Mouse (Mus musculus): ENCODE results near the gene Rsph9. TPM values are rescaled to one million over a fixed set of nuclear protein-coding genes. Genes with fewer than 3 reads are reported as not detected.

Rsph9 gene
- polyA plus RNA-seq, 1 experiment from 2014 or later: 18.8 TPM

- 11% methylated on average over 12 of the region's 12 CpGs for WGBS
- Histone ChIP-seq H3K9ac (ENCODE audit: low read depth, low read length) (no peak overlapping the region), H3K4me2 (ENCODE audit: low read length) (0 out of 2 replicates have a peak overlapping the region, but pooled peaks have one; percentile 8), H3K27ac (no peak overlapping the region), H3K36me3 (ENCODE audit: insufficient read depth, low read length) (peaks cover 16% of the 10 kb centered on the region), H3K4me3 (replicated peaks; ENCODE audit: low read depth, low read length) (no peak overlapping the region), H3K4me1 (replicated peaks; ENCODE audit: insufficient read depth, low read length) (no peaks in the 10 kb centered on the region), H3K9me3 (replicated peaks; ENCODE audit: low read length) (no peaks in the 10 kb centered on the region), H3K27me3 (ENCODE audit: insufficient read depth, low read length) (no peaks in the 10 kb centered on the region)
- TF ChIP-seq CTCF (IDR thresholded peaks at IDR 0.05; ENCODE audit: low read depth): peak; percentile 92
- peak; percentile 84 for DNase-seq (ENCODE audit: low spot score)
- peak; percentile 80 for ATAC-seq (replicated peaks; ENCODE audit: low FRiP score, low read depth)
Measured at GRCm38 (mm10) chr17:46132058-46132718, 11.8 kb downstream of the Rsph9 start.

- Histone ChIP-seq H3K36me3 (ENCODE audit: insufficient read depth, low read length) (peaks cover 39% of the 10 kb centered on the region), H3K4me3 (replicated peaks; ENCODE audit: low read depth, low read length) (no peak overlapping the region), H3K27me3 (ENCODE audit: insufficient read depth, low read length) (no peaks in the 10 kb centered on the region), H3K4me2 (ENCODE audit: low read length) (no peak overlapping the region), H3K4me1 (replicated peaks; ENCODE audit: insufficient read depth, low read length) (no peaks in the 10 kb centered on the region; the same call in 1 of the 2 replicates), H3K9ac (ENCODE audit: low read depth, low read length) (no peak overlapping the region), H3K9me3 (replicated peaks; ENCODE audit: low read length) (no peaks in the 10 kb centered on the region), H3K27ac (no peak overlapping the region)
- WGBS: 63% methylated on average over 13 of the region's 13 CpGs
- DNase-seq (ENCODE audit: low spot score): peak; percentile 14
- no peak for TF ChIP-seq CTCF (IDR thresholded peaks at IDR 0.05; ENCODE audit: low read depth)
- ATAC-seq (replicated peaks; ENCODE audit: low FRiP score, low read depth): peak; percentile 21; the same call in 1 of the 2 replicates
Measured at GRCm38 (mm10) chr17:46129741-46130498, 14.1 kb downstream of the Rsph9 start.

DNA sequence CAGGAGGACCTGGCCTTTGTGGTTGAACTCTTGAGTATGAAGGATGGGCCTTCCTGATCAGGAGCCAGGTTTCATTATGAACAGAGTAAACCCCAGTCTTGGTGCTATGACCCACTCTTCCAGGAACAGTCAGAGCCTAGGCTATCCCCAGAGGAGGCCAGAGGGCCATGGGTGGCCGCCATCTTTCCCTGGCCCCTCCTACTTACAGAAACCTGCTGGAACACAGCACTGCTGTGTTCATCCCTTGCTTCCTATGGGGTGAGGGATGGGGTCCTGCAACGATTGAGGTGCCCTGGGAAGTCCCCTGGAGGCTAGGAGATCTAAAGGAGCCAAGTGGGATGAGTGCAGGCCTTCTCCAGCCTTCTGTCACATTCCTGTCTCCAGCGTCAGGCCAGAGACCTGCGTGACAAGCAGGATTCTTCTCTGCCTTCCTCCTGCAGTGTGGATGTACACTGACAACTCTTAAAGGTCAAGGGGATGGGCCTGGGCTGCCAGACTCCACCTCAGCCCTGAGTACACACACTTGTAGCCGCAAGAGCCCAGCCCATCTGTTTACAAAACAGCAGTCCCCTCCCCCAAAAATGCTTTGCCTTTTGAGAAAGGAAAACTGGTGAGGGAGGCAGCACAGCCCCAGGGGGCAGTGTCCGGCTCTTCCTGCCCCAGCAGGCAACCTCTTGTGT lies 16.1 kb downstream of the Rsph9 start:
- ATAC-seq (replicated peaks; ENCODE audit: low FRiP score, low read depth) (no peak), DNase-seq (ENCODE audit: low spot score) (no peak)
- 86% methylated on average over 6 of the region's 6 CpGs for WGBS
- Histone ChIP-seq H3K4me3 (replicated peaks; ENCODE audit: low read depth, low read length) (no peak overlapping the region), H3K4me2 (ENCODE audit: low read length) (no peak overlapping the region), H3K9me3 (replicated peaks; ENCODE audit: low read length) (no peaks in the 10 kb centered on the region), H3K27ac (no peak overlapping the region), H3K27me3 (ENCODE audit: insufficient read depth, low read length) (no peaks in the 10 kb centered on the region), H3K9ac (ENCODE audit: low read depth, low read length) (no peak overlapping the region), H3K36me3 (ENCODE audit: insufficient read depth, low read length) (peaks cover 50% of the 10 kb centered on the region), H3K4me1 (replicated peaks; ENCODE audit: insufficient read depth, low read length) (no peaks in the 10 kb centered on the region; the same call in 1 of the 2 replicates)
- no peak for TF ChIP-seq CTCF (IDR thresholded peaks at IDR 0.05; ENCODE audit: low read depth)

- ATAC-seq (replicated peaks; ENCODE audit: low FRiP score, low read depth): no peak
- Histone ChIP-seq H3K9ac (ENCODE audit: low read depth, low read length) (no peak overlapping the region), H3K27ac (peak overlapping the region; percentile 19; the same call in 1 of the 2 replicates)
Measured at GRCm38 (mm10) chr17:46126608-46127007, 17.4 kb downstream of the Rsph9 start.

GRCm38 (mm10) chr17:46123953-46124700 lies 19.9 kb downstream of the Rsph9 start:
- no peak for DNase-seq (ENCODE audit: low spot score)
- H3K27ac ChIP-seq: no peak overlapping the region
- 80% methylated on average over 12 of the region's 12 CpGs for WGBS
- ATAC-seq (replicated peaks; ENCODE audit: low FRiP score, low read depth): no peak
- H3K4me3 ChIP-seq (replicated peaks; ENCODE audit: low read depth, low read length): no peak overlapping the region
- no peak for TF ChIP-seq CTCF (IDR thresholded peaks at IDR 0.05; ENCODE audit: low read depth)
- no peaks in the 10 kb centered on the region; the same call in 1 of the 2 replicates for H3K4me1 ChIP-seq (replicated peaks; ENCODE audit: insufficient read depth, low read length)
- peaks cover 75% of the 10 kb centered on the region for H3K36me3 ChIP-seq (ENCODE audit: insufficient read depth, low read length)
- H3K9ac ChIP-seq (ENCODE audit: low read depth, low read length): no peak overlapping the region
- H3K27me3 ChIP-seq (ENCODE audit: insufficient read depth, low read length): no peaks in the 10 kb centered on the region
- H3K9me3 ChIP-seq (replicated peaks; ENCODE audit: low read length): no peaks in the 10 kb centered on the region
- no peak overlapping the region for H3K4me2 ChIP-seq (ENCODE audit: low read length)

More at GRCm38 (mm10) chr17:46126608-46127007, 17.4 kb downstream of the Rsph9 start:
- H3K9me3 ChIP-seq (replicated peaks; ENCODE audit: low read length): no peaks in the 10 kb centered on the region
- H3K4me2 ChIP-seq (ENCODE audit: low read length): no peak overlapping the region
- WGBS: 34% methylated on average over 6 of the region's 6 CpGs
- peak; percentile 33 for DNase-seq (ENCODE audit: low spot score)
- no peaks in the 10 kb centered on the region for H3K27me3 ChIP-seq (ENCODE audit: insufficient read depth, low read length)
- peaks cover 61% of the 10 kb centered on the region for H3K36me3 ChIP-seq (ENCODE audit: insufficient read depth, low read length)
- H3K4me1 ChIP-seq (replicated peaks; ENCODE audit: insufficient read depth, low read length): no peaks in the 10 kb centered on the region; the same call in 1 of the 2 replicates
- H3K4me3 ChIP-seq (replicated peaks; ENCODE audit: low read depth, low read length): no peak overlapping the region
- TF ChIP-seq CTCF (IDR thresholded peaks at IDR 0.05; ENCODE audit: low read depth): no peak

All from kidney, postnatal 0 days (tissue).